Mouse (Mus musculus) MEL-GATA-1-ER (cell line): ENCODE data around the gene Cdk6.

ENCODE experiments used
- DNase-seq: peaks from one replicate; pipeline ENCODE4 v3.0.0-alpha.2; 2012; ENCODE audit warnings: low read depth; ENCODE audit errors: extremely low read depth

Gene Cdk6

GRCm38 (mm10) chr5:3546226-3546625 lies 204.9 kb downstream of the Cdk6 start:
- no peak for DNase-seq

GRCm38 (mm10) chr5:3551481-3551880 lies 210.2 kb downstream of the Cdk6 start:
- no peak for DNase-seq

- no peak for DNase-seq
Observed at GRCm38 (mm10) chr5:3554198-3554597, 212.9 kb downstream of the Cdk6 start.

- DNase-seq = no peak
Observed at GRCm38 (mm10) chr5:3571266-3571665, 230.0 kb downstream of the Cdk6 start, which contains the start of gene 1700109H08Rik. Gene 1700109H08Rik, plus strand, starts transcription at chr5:3571566.

- DNase-seq = no peak
Observed at GRCm38 (mm10) chr5:3574825-3575224, 233.5 kb downstream of the Cdk6 start.

GRCm38 (mm10) chr5:3577939-3578338 lies 236.7 kb downstream of the Cdk6 start:
- no peak for DNase-seq

- DNase-seq = no peak
Observed at GRCm38 (mm10) chr5:3579066-3579465, 237.8 kb downstream of the Cdk6 start.
